Mouse (Mus musculus): ENCODE results near the gene Arhgef10l.

- TF ChIP-seq JUND (IDR thresholded peaks at IDR 0.05; ENCODE audit: low read depth, low read length) (no peak), UBTF (IDR thresholded peaks at IDR 0.05; ENCODE audit: borderline replicate concordance, insufficient read depth, low read depth, low read length) (no peak), CTCF (IDR thresholded peaks at IDR 0.05 in 2 of 3, conservative IDR thresholded peaks at IDR 0.05 in 1 of 3; ENCODE audit: control insufficient read depth in 1 of 3, insufficient read depth in 1 of 3, low read depth in 2 of 3, low read length in 3 of 3, poor library complexity in 1 of 3, severe bottlenecking in 1 of 3) (no peak), MAX (IDR thresholded peaks at IDR 0.05; ENCODE audit: low read length) (no peak), HCFC1 (IDR thresholded peaks at IDR 0.05; ENCODE audit: low read depth, low read length) (no peak), E2F4 (IDR thresholded peaks at IDR 0.05; ENCODE audit: borderline replicate concordance, low read depth, low read length) (no peak)
Observed at GRCm38 (mm10) chr4:140620496-140620895, 45.3 kb downstream of the Arhgef10l start.
